Mouse (Mus musculus): Measurements from ENCODE around the gene Frmd3. TPM values are rescaled to one million over a fixed set of nuclear protein-coding genes. Genes with fewer than 3 reads are reported as not detected.

The Frmd3 gene
- polyA plus RNA-seq (2015; fragmentation: Nextera tagmentation; extraction: Ambion mirVana): 0.16 and 0.23 TPM in 2 replicates

- WGBS (ENCODE audit: insufficient replicate concordance): 1% methylated on average over 56 of the region's 56 CpGs
- no peak within 1 kb of the TSS for H3K27ac ChIP-seq (replicated peaks)
- no peaks in the 10 kb centered on the region for H3K36me3 ChIP-seq (replicated peaks)
- H3K4me3 ChIP-seq (replicated peaks): peak within 1 kb of the TSS; percentile 28; the same call in 1 of the 2 replicates
- H3K4me1 ChIP-seq (replicated peaks): no peaks in the 10 kb centered on the region
- H3K27me3 ChIP-seq: peaks cover 12% of the 10 kb centered on the region
- H3K9me3 ChIP-seq (replicated peaks): no peaks in the 10 kb centered on the region
- no peak for ATAC-seq (ENCODE audit: insufficient read depth)
- peak within 1 kb of the TSS; percentile 48 for H3K4me2 ChIP-seq
- no peak within 1 kb of the TSS for H3K9ac ChIP-seq
Measured at GRCm38 (mm10) chr4:74013211-74014047, at the start of gene Frmd3. Gene Frmd3, plus strand, starts transcription at chr4:74013442.

- Histone ChIP-seq H3K4me3 (replicated peaks) (no peak overlapping the region), H3K4me2 (no peak overlapping the region), H3K36me3 (replicated peaks) (no peaks in the 10 kb centered on the region), H3K27me3 (no peaks in the 10 kb centered on the region), H3K27ac (replicated peaks) (no peak overlapping the region), H3K9me3 (replicated peaks) (no peaks in the 10 kb centered on the region), H3K4me1 (replicated peaks) (no peaks in the 10 kb centered on the region), H3K9ac (no peak overlapping the region)
- 49% methylated on average over 3 of the region's 3 CpGs for WGBS (ENCODE audit: insufficient replicate concordance)
- no peak for ATAC-seq (ENCODE audit: insufficient read depth)
Measured at GRCm38 (mm10) chr4:73980454-73980853, 32.8 kb upstream of the Frmd3 start.

GRCm38 (mm10) chr4:74012277-74012676, 965 bp upstream of the Frmd3 start:
- H3K36me3 ChIP-seq (replicated peaks): no peaks in the 10 kb centered on the region
- 30% methylated on average over 3 of the region's 3 CpGs for WGBS (ENCODE audit: insufficient replicate concordance)
- ATAC-seq (ENCODE audit: insufficient read depth): no peak

GRCm38 (mm10) chr4:74012700-74013099, 542 bp upstream of the Frmd3 start:
- H3K4me3 ChIP-seq (replicated peaks): no peak overlapping the region
- H3K4me1 ChIP-seq (replicated peaks): no peaks in the 10 kb centered on the region
- 22% methylated on average over 4 of the region's 4 CpGs for WGBS (ENCODE audit: insufficient replicate concordance)
- no peak overlapping the region for H3K4me2 ChIP-seq
- no peaks in the 10 kb centered on the region for H3K36me3 ChIP-seq (replicated peaks)
- peaks cover 12% of the 10 kb centered on the region for H3K27me3 ChIP-seq
- ATAC-seq (ENCODE audit: insufficient read depth): no peak
- H3K27ac ChIP-seq (replicated peaks): no peak overlapping the region
- H3K9me3 ChIP-seq (replicated peaks): no peaks in the 10 kb centered on the region
- no peak overlapping the region for H3K9ac ChIP-seq

More at GRCm38 (mm10) chr4:74012277-74012676, 965 bp upstream of the Frmd3 start:
- H3K9ac ChIP-seq: no peak overlapping the region
- no peaks in the 10 kb centered on the region for H3K4me1 ChIP-seq (replicated peaks)
- no peak overlapping the region for H3K4me2 ChIP-seq
- no peak overlapping the region for H3K4me3 ChIP-seq (replicated peaks)
- H3K27ac ChIP-seq (replicated peaks): no peak overlapping the region
- H3K27me3 ChIP-seq: peaks cover 12% of the 10 kb centered on the region
- no peaks in the 10 kb centered on the region for H3K9me3 ChIP-seq (replicated peaks)

GRCm38 (mm10) chr4:74014048-74014500, 832 bp downstream of the Frmd3 start:
- WGBS (ENCODE audit: insufficient replicate concordance): 6% methylated on average over 11 of the region's 11 CpGs
- Histone ChIP-seq H3K27me3 (peaks cover 12% of the 10 kb centered on the region), H3K36me3 (replicated peaks) (no peaks in the 10 kb centered on the region), H3K4me1 (replicated peaks) (no peaks in the 10 kb centered on the region), H3K4me3 (replicated peaks) (no peak overlapping the region), H3K9ac (no peak overlapping the region), H3K9me3 (replicated peaks) (no peaks in the 10 kb centered on the region), H3K4me2 (peak overlapping the region; percentile 48), H3K27ac (replicated peaks) (no peak overlapping the region)
- no peak for ATAC-seq (ENCODE audit: insufficient read depth)

- Histone ChIP-seq H3K27me3 (no peaks in the 10 kb centered on the region), H3K4me3 (replicated peaks) (no peak overlapping the region), H3K4me2 (no peak overlapping the region), H3K9me3 (replicated peaks) (no peaks in the 10 kb centered on the region), H3K27ac (replicated peaks) (no peak overlapping the region), H3K9ac (no peak overlapping the region), H3K4me1 (replicated peaks) (no peaks in the 10 kb centered on the region), H3K36me3 (replicated peaks) (no peaks in the 10 kb centered on the region)
- ATAC-seq (ENCODE audit: insufficient read depth): no peak
- 50% methylated on average over 2 of the region's 2 CpGs for WGBS (ENCODE audit: insufficient replicate concordance)
Measured at GRCm38 (mm10) chr4:74020084-74020483, 6.8 kb downstream of the Frmd3 start.

GRCm38 (mm10) chr4:74043226-74043625, 30.0 kb downstream of the Frmd3 start:
- Histone ChIP-seq H3K9ac (no peak overlapping the region), H3K27ac (replicated peaks) (no peak overlapping the region), H3K4me2 (no peak overlapping the region), H3K36me3 (replicated peaks) (no peaks in the 10 kb centered on the region), H3K4me3 (replicated peaks) (no peak overlapping the region), H3K9me3 (replicated peaks) (no peaks in the 10 kb centered on the region), H3K27me3 (no peaks in the 10 kb centered on the region), H3K4me1 (replicated peaks) (no peaks in the 10 kb centered on the region)
- ATAC-seq (ENCODE audit: insufficient read depth): no peak

GRCm38 (mm10) chr4:74051692-74052091, 38.5 kb downstream of the Frmd3 start:
- no peak overlapping the region for H3K27ac ChIP-seq (replicated peaks)
- no peak overlapping the region for H3K9ac ChIP-seq
- H3K9me3 ChIP-seq (replicated peaks): no peaks in the 10 kb centered on the region
- no peaks in the 10 kb centered on the region for H3K4me1 ChIP-seq (replicated peaks)
- no peaks in the 10 kb centered on the region for H3K36me3 ChIP-seq (replicated peaks)
- H3K4me2 ChIP-seq: no peak overlapping the region
- no peak for ATAC-seq (ENCODE audit: insufficient read depth)
- H3K4me3 ChIP-seq (replicated peaks): no peak overlapping the region
- H3K27me3 ChIP-seq: no peaks in the 10 kb centered on the region
- 50% methylated on average over 1 of the region's 1 CpGs for WGBS (ENCODE audit: insufficient replicate concordance)

- H3K9ac ChIP-seq: no peak overlapping the region
- no peak overlapping the region for H3K27ac ChIP-seq (replicated peaks)
- H3K4me2 ChIP-seq: no peak overlapping the region
- H3K4me1 ChIP-seq (replicated peaks): no peaks in the 10 kb centered on the region
- ATAC-seq (ENCODE audit: insufficient read depth): no peak
- H3K4me3 ChIP-seq (replicated peaks): no peak overlapping the region
- H3K27me3 ChIP-seq: no peaks in the 10 kb centered on the region
- H3K36me3 ChIP-seq (replicated peaks): no peaks in the 10 kb centered on the region
- H3K9me3 ChIP-seq (replicated peaks): no peaks in the 10 kb centered on the region
- WGBS (ENCODE audit: insufficient replicate concordance): 15% methylated on average over 2 of the region's 2 CpGs
Measured at GRCm38 (mm10) chr4:74076727-74077126, 63.5 kb downstream of the Frmd3 start.

- H3K4me2 ChIP-seq: no peak overlapping the region
- H3K9ac ChIP-seq: no peak overlapping the region
- no peaks in the 10 kb centered on the region for H3K36me3 ChIP-seq (replicated peaks)
- H3K4me3 ChIP-seq (replicated peaks): no peak overlapping the region
- no peaks in the 10 kb centered on the region for H3K9me3 ChIP-seq (replicated peaks)
- WGBS (ENCODE audit: insufficient replicate concordance): 54% methylated on average over 3 of the region's 3 CpGs
- H3K27me3 ChIP-seq: no peaks in the 10 kb centered on the region
- no peak for ATAC-seq (ENCODE audit: insufficient read depth)
- no peak overlapping the region for H3K27ac ChIP-seq (replicated peaks)
- no peaks in the 10 kb centered on the region for H3K4me1 ChIP-seq (replicated peaks)
Measured at GRCm38 (mm10) chr4:74110816-74111215, 97.6 kb downstream of the Frmd3 start.

GRCm38 (mm10) chr4:74191528-74191927, 178.3 kb downstream of the Frmd3 start:
- no peak for ATAC-seq (ENCODE audit: insufficient read depth)
- Histone ChIP-seq H3K9me3 (replicated peaks) (no peaks in the 10 kb centered on the region), H3K27ac (replicated peaks) (no peak overlapping the region), H3K4me1 (replicated peaks) (no peaks in the 10 kb centered on the region), H3K9ac (no peak overlapping the region), H3K4me2 (no peak overlapping the region), H3K27me3 (no peaks in the 10 kb centered on the region), H3K36me3 (replicated peaks) (no peaks in the 10 kb centered on the region), H3K4me3 (replicated peaks) (no peak overlapping the region)
